Mouse (Mus musculus) limb, embryonic 14.5 days (tissue): ENCODE results near the gene Ubap1. TPM values are rescaled to one million over a fixed set of nuclear protein-coding genes. Genes with fewer than 3 reads are reported as not detected.

Experiments used
- ATAC-seq: fragments of 200-750 bp; cut with Nextera tagmentation; 2 replicates; pipeline ENCODE4 v1.8.0; 2017; ENCODE audit warnings: low read depth, moderate number of reproducible peaks, moderate TSS enrichment; ENCODE audit not compliant: low FRiP score
- DNase-seq: peaks from one replicate; pipeline ENCODE4 v3.0.0-alpha.2; 2015; ENCODE audit warnings: low spot score
- H3K27ac ChIP-seq: fragments of 300-500 bp; sonication (generic); replicated peaks from 2 replicates; pipeline ENCODE4 v1.5.1; 2014; ENCODE audit warnings: low read depth, mild to moderate bottlenecking, low read length, moderate library complexity, mixed read lengths
- H3K27me3 ChIP-seq: fragments of 300-500 bp; sonication (generic); 2 replicates; pipeline ENCODE4 v1.6.1; 2014; ENCODE audit warnings: low read length, mixed read lengths; ENCODE audit not compliant: control insufficient read depth, insufficient read depth
- H3K36me3 ChIP-seq: fragments of 300-500 bp; sonication (generic); 2 replicates; pipeline ENCODE4 v1.6.1; 2014; ENCODE audit warnings: mild to moderate bottlenecking, low read length, moderate library complexity, mixed read lengths; ENCODE audit not compliant: control insufficient read depth, insufficient read depth
- H3K4me1 ChIP-seq: fragments of 300-500 bp; sonication (generic); 2 replicates; pipeline ENCODE4 v1.6.1; 2014; ENCODE audit warnings: antibody characterized with exemption, low read length, mixed read lengths; ENCODE audit not compliant: control insufficient read depth, insufficient read depth
- H3K4me2 ChIP-seq: fragments of 300-500 bp; sonication (generic); replicated peaks from 2 replicates; pipeline ENCODE4 v1.6.1; 2014; ENCODE audit warnings: low read depth, mild to moderate bottlenecking, low read length, moderate library complexity; ENCODE audit not compliant: severe bottlenecking
- H3K4me3 ChIP-seq: fragments of 300-500 bp; sonication (generic); replicated peaks from 2 replicates; pipeline ENCODE4 v1.5.1; 2014; ENCODE audit warnings: low read length
- H3K9ac ChIP-seq: fragments of 300-500 bp; sonication (generic); 2 replicates; pipeline ENCODE4 v1.6.1; 2014; ENCODE audit warnings: mild to moderate bottlenecking, low read depth, low read length, moderate library complexity; ENCODE audit not compliant: severe bottlenecking
- H3K9me3 ChIP-seq: fragments of 300-500 bp; sonication (generic); 2 replicates; pipeline ENCODE4 v1.6.1; 2016; ENCODE audit warnings: low read length; ENCODE audit not compliant: control insufficient read depth
- POLR2A ChIP-seq: fragments of 200-500 bp; IDR thresholded peaks from 2 replicates; pipeline ENCODE4 v1.8.0; 2012; ENCODE audit warnings: inconsistent platforms, mild to moderate bottlenecking, moderate library complexity, borderline replicate concordance; ENCODE audit not compliant: insufficient read depth, insufficient read length; ENCODE audit errors: extremely low read depth
- WGBS: fragments of 180-500 bp; shearing (Covaris S2); extraction: QIAGEN DNeasy Blood & Tissue Kit; methylation state at CpG from one replicate; pipeline ENCODE4 v1.1.7; 2014; 5-methylcytosine and 5-hydroxymethylcytosine counted together
- polyA plus RNA-seq, 2 experiments: library from polyadenylated mRNA; depleted of rRNA in 1 of 2; stranded (reverse) in 1 of 2; unstranded in 1 of 2; fragments of >200 nt; fragmentation: Nextera tagmentation in 1 of 2; extraction: Ambion mirVana in 1 of 2; gene quantifications; 2 replicates each; pipeline versions ENCODE4 v1.2.1 to v1.2.3; 2012 to 2014

The Ubap1 gene
- polyA plus RNA-seq, 2 experiments, result 48.3 to 51.4 TPM

DNA sequence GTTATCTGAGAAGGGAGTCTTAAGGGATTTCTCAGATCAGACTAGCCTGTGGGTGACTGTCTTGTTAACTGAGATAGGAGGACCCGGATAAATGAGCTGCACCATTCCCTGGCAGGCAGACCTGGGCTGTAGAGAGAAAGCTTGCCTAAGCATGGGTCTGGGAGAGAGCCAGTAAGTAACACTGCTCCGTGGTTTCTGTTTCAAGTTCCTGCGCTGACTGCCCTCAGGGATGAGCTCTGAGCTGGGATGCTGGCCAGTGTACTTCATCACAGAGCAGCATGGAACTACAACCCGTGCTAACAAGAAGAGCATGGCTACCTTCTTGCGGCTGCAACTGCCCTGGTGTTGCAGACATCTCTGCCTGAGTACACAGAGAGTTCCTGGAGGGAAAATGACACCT is 51.1 kb downstream of the Ubap1 start:
- Histone ChIP-seq H3K36me3 (peaks cover 27% of the 10 kb centered on the region), H3K27ac (no peak overlapping the region)

DNA sequence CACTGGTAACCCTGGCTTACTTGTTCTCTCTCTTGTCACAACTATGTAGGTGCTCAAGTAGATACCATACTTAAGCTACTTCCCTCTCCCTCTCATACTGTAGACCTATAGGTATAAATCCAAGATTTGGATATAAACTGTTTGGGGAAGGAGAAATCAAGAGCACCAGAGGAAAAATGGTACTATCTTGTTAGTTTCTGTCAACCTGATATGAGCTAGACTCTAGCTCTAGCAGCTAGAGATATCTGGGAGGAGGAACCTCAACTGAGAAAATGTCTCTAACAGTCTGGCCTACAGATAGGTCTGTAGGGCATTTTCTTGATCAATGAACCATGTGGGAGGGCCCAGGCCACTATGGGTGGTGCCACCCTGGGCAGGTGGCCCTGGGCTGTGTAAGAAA is 52.4 kb downstream of the Ubap1 start:
- DNase-seq (no peak), ATAC-seq (no peak)
- H3K36me3 ChIP-seq, result peaks cover 18% of the 10 kb centered on the region
- TF ChIP-seq POLR2A, result no peak
- no peak overlapping the region for H3K4me2 ChIP-seq
- no peak overlapping the region for H3K4me3 ChIP-seq
- no peak overlapping the region for H3K9ac ChIP-seq
- no peaks in the 10 kb centered on the region for H3K4me1 ChIP-seq
- H3K27me3 ChIP-seq, result no peaks in the 10 kb centered on the region
- no peaks in the 10 kb centered on the region for H3K9me3 ChIP-seq
- no peak overlapping the region for H3K27ac ChIP-seq

More for the DNA sequence above, 51.1 kb downstream of the Ubap1 start:
- DNase-seq (no peak), ATAC-seq (no peak)
- no peak for TF ChIP-seq POLR2A
- 83% methylated on average over 5 of the region's 5 CpGs for WGBS
- Histone ChIP-seq H3K9me3 (no peaks in the 10 kb centered on the region), H3K4me2 (no peak overlapping the region), H3K27me3 (no peaks in the 10 kb centered on the region), H3K4me1 (no peaks in the 10 kb centered on the region), H3K4me3 (no peak overlapping the region), H3K9ac (no peak overlapping the region)

GRCm38 (mm10) chr4:41401573-41401972 is 52.8 kb downstream of the Ubap1 start:
- H3K9ac ChIP-seq, result no peak overlapping the region
- no peak for DNase-seq
- no peak overlapping the region for H3K4me2 ChIP-seq
- H3K9me3 ChIP-seq, result no peaks in the 10 kb centered on the region
- no peak for TF ChIP-seq POLR2A
- H3K27ac ChIP-seq, result no peak overlapping the region
- H3K4me3 ChIP-seq, result no peak overlapping the region
- no peaks in the 10 kb centered on the region for H3K4me1 ChIP-seq
- H3K27me3 ChIP-seq, result no peaks in the 10 kb centered on the region
- H3K36me3 ChIP-seq, result peaks cover 18% of the 10 kb centered on the region
- ATAC-seq, result no peak
- 92% methylated on average over 5 of the region's 5 CpGs for WGBS

DNA sequence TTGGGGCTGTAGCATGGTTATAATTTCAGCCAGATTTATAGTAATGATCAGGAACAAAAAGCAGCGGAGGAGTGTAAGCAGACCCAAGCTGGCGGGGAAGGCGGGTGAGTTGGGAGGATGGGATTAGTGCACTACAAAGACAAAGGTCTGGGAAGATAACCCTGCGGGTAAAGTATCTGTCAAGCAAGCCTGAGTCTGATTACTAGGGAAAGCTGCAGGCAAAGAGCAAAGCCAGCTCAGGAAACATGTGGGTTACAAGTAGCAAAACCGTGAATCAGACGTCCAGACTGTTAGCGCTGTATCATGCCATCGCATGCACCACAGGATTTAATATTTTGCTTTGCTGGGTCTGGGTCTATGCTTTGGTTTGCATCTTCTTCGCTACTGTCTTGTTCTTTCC is 57.8 kb downstream of the Ubap1 start:
- Histone ChIP-seq H3K27ac (no peak overlapping the region), H3K9me3 (no peaks in the 10 kb centered on the region), H3K4me2 (no peak overlapping the region), H3K36me3 (peaks cover 8% of the 10 kb centered on the region; the same call in 1 of the 2 replicates), H3K4me1 (no peaks in the 10 kb centered on the region), H3K4me3 (no peak overlapping the region), H3K9ac (no peak overlapping the region), H3K27me3 (no peaks in the 10 kb centered on the region)
- DNase-seq (no peak), ATAC-seq (no peak)
- WGBS, result 82% methylated on average over 9 of the region's 9 CpGs
- TF ChIP-seq POLR2A, result no peak

DNA sequence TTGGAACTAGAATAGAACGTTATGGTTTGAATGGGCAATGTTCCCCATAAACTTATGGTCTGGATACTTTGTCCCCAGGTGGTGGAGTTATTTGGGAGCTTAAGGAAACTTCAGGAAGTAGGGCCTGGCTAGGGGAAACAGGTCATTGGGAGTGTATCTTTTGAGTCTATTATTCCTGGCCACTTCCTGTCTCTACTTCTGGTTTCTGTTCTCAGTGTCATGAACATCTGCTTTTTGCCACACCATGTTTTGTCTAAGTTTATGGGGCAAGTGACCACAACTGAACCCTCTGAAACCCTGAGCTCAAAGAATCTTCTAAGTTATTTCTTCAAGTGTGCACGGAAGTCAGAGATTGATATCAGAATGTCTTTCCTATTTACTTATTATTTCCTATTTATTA is 58.6 kb downstream of the Ubap1 start:
- no peak for DNase-seq
- ATAC-seq, result no peak
- TF ChIP-seq POLR2A, result no peak
- Histone ChIP-seq H3K27ac (no peak overlapping the region), H3K36me3 (peaks cover 8% of the 10 kb centered on the region; the same call in 1 of the 2 replicates), H3K27me3 (no peaks in the 10 kb centered on the region), H3K4me3 (no peak overlapping the region), H3K4me2 (no peak overlapping the region), H3K9ac (no peak overlapping the region), H3K4me1 (no peaks in the 10 kb centered on the region), H3K9me3 (no peaks in the 10 kb centered on the region)
- 98% methylated on average over 2 of the region's 2 CpGs for WGBS

- Histone ChIP-seq H3K4me3 (no peak overlapping the region), H3K9me3 (no peaks in the 10 kb centered on the region), H3K27me3 (no peaks in the 10 kb centered on the region), H3K27ac (no peak overlapping the region), H3K4me2 (no peak overlapping the region), H3K9ac (no peak overlapping the region), H3K4me1 (no peaks in the 10 kb centered on the region), H3K36me3 (no peaks in the 10 kb centered on the region)
- no peak for TF ChIP-seq POLR2A
- DNase-seq, result no peak
- no peak for ATAC-seq
- WGBS, result 81% methylated on average over 1 of the region's 1 CpGs
Measured at GRCm38 (mm10) chr4:41409341-41409740, 60.5 kb downstream of the Ubap1 start.
